Mouse (Mus musculus): ENCODE results near the gene Atp9a. TPM values are rescaled to one million over a fixed set of nuclear protein-coding genes. Genes with fewer than 3 reads are reported as not detected.

Atp9a gene
- 1.0 and 1.2 TPM in 2 replicates for polyA plus RNA-seq (2012; ENCODE audit: low replicate concordance)

DNA sequence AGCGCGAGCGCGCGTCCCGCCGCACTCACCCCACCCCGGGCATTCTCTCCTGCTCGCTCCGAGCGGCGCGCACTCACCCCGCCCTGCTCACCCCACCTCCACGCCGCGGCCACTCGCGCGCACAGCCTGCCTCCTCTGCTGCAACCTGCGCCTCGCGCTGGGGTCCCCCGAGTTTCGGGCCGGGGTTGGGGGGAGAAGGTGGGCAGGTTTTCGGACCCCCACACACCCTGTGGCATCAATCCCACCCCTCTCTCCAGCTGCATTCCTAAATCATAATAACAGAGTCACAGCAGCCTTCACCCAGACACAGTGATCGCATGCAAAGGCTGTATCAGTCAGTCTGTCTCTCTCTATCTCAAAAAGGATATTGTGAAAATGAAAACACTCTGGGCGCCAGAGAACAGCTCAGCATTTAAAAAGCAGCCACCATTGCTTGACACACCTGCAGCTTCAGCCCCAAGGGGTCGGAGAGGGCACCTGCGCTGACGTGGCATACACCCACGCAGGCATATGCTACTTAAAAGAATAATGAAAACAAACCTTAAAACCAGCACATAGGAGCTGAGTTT lies at the start of gene Atp9a:
TSS of gene Atp9a (minus strand) at position 351 of the 569 bp plus-strand sequence.

DNA sequence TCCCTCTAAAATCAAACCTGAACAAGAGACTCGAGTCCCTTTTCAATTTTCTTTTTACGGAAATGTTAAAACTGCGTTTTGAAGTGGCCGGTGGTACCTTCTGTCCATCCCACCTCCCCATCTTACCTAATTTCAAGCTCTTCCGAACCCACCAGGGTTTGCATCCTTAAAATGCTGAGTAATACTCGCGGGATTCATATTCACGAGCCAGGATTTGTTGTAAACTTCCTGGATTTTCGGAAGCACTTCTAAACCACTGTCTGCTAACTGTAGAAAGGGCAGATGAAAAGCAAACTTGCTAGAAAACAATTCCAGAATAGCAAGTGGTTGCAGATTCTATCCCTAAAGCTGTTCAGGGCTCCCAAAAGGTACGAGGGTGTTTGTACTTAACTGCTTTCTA lies 25.4 kb upstream of the Atp9a start, which contains the start of gene Sall4:
TSS of gene Sall4 (minus strand) at position 362 of the 400 bp plus-strand sequence.

DNA sequence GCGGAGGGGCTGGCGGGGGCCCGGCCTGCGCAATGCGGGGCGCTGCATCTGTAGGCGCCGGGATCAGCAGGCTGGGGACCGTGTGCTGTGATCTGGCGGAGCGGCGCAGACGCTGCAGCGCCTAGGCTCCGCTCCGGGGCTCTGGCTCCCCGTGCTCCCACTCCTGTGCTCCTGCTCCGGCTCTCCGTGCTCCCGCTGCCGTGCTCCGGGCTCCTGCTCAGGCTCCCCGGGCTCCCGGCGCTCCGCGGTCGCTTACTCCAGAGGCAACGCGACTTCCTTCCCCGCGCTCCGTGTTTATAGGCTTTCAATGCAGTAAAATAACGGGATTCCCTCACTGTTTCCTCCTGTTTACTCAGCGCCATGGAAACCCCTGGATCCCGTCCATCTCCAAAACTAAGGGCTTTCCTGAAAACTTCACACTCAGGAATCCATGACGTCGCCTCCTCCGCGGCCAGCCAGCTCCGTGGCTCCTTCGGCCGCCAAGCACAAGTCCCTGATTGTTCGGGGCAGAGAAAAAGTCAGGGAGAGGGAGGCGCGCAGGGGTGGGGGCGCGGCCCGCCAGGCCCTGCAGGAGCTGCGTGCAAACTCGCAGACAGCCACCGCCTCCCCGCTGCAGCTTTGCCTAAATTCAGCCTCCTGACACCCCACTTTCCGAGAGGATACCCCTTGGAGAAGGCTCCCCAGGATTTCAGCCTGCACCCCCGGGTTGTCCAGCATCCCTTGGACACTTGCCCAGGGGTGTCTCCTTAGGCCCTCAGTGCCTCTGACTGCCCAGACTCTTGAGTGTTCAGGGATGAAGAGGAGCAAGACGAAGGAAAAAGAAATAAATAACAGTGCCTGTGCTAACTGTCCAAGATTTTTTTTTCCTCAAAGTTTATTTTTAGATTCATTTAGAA lies 140.5 kb downstream of the Atp9a start, which contains the start of gene Nfatc2:
TSS of gene Nfatc2 (minus strand) at position 167 of the 896 bp plus-strand sequence.

Other genes with a start within 250 kb of the Atp9a start
- 11.3 and 15.1 TPM in 2 replicates for gene Nfatc2, start 140.8 kb downstream of the Atp9a start, polyA plus RNA-seq (2012; ENCODE audit: low replicate concordance)
- gene Sall4, start 25.5 kb upstream of the Atp9a start, polyA plus RNA-seq (2012; ENCODE audit: low replicate concordance) = not detected in 2 replicates
- 32.0 and 39.4 TPM in 2 replicates for gene Zfp64, start 213.2 kb upstream of the Atp9a start, polyA plus RNA-seq (2012; ENCODE audit: low replicate concordance)